Mouse (Mus musculus): ENCODE results near the gene Olfr283.

DNA sequence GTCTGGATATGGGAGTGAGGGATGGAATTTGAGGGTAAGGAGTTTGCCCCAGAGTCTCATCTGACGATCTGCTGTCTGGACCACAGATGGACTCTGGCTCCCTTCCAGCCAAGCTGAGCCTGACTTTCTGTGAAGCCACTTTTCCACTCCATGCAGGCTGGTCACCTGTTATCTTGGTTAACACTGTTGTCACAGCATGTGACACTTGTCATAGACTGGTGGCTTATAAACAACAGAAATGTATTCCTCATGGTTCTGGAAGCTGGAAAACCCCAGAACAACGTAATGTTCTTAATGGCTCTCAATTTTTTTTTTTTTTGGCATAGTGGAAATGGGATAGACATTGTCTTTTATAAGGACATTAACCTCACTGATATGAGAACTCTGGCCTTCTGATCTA is 28.9 kb upstream of the Olfr283 start:
- TF ChIP-seq SMC3 (IDR thresholded peaks at IDR 0.05; ENCODE audit: low read depth, low read length) (no peak), TAL1 (IDR thresholded peaks at IDR 0.05; ENCODE audit: low read length) (no peak), CTCF (IDR thresholded peaks at IDR 0.05 in 2 of 3, conservative IDR thresholded peaks at IDR 0.05 in 1 of 3; ENCODE audit: control insufficient read depth in 1 of 3, insufficient read depth in 1 of 3, low read depth in 2 of 3, low read length in 3 of 3, poor library complexity in 1 of 3, severe bottlenecking in 1 of 3) (0 out of 6 replicates have a peak, but pooled peaks of 1 of the 3 experiments have one; percentile 10), HCFC1 (IDR thresholded peaks at IDR 0.05; ENCODE audit: low read depth, low read length) (no peak), POLR2A (IDR thresholded peaks at IDR 0.05; ENCODE audit: control insufficient read depth in 1 of 2, insufficient read depth in 1 of 2, low read depth in 1 of 2, low read length in 2 of 2, poor library complexity in 1 of 2) (no peak), MYC (IDR thresholded peaks at IDR 0.05; ENCODE audit: low read depth, low read length) (no peak), ZMIZ1 (IDR thresholded peaks at IDR 0.05; ENCODE audit: low read depth, low read length) (no peak), EP300 (IDR thresholded peaks at IDR 0.05; ENCODE audit: low read depth in 1 of 2, low read length in 2 of 2) (peak in 1 of 2 experiments; percentile 30; a peak in 2 of 4 replicates), NELFE (IDR thresholded peaks at IDR 0.05; ENCODE audit: low read depth, low read length) (no peak), MAZ (IDR thresholded peaks at IDR 0.05; ENCODE audit: low read depth, low read length) (no peak), TCF12 (IDR thresholded peaks at IDR 0.05; ENCODE audit: low read depth, low read length) (no peak), ZKSCAN1 (IDR thresholded peaks at IDR 0.05; ENCODE audit: low read depth, low read length) (no peak)
